9 mouse cellular contexts compared by ENCODE assay signal in genomic region chr16:77827322-77828117, GRCm38 (mm10).
DNase-seq lines count a peak whose midpoint lies in the region; ATAC-seq and TF ChIP-seq lines count a peak whose summit lies in the region.
"Had no signal": no experiment of that assay in that cellular context is flagged by ENCODE, and none has a peak within 500 bp of the region (broad histone marks: within the 10 kb centered on the region; RNA-seq: fewer than 3 reads in every experiment).

No protein-coding gene starts in this region.

- WGBS in liver, postnatal 0 days (ENCODE audit: insufficient replicate concordance): 60% methylated on average over 4 of the region's 4 CpGs
- 48% methylated on average over 4 of the region's 4 CpGs for WGBS in heart, embryonic 13.5 days

- no peak overlapping the region for H3K27ac ChIP-seq in liver, postnatal 0 days (ENCODE audit: low read depth)
- H3K27ac ChIP-seq in heart, embryonic 13.5 days (replicated peaks): peak overlapping the region; percentile 59; the same call in 1 of the 2 replicates
- H3K27ac ChIP-seq: neural tube, embryonic 12.5 days had no signal

- TF ChIP-seq EP300 in liver, postnatal 0 days (IDR thresholded peaks at IDR 0.05; ENCODE audit: low read depth): no peak

- no peak overlapping the region for H3K9ac ChIP-seq in liver, postnatal 0 days (replicated peaks)
- H3K9ac ChIP-seq in heart, embryonic 13.5 days: no peak overlapping the region
- H3K9ac ChIP-seq: neural tube, embryonic 12.5 days had no signal

- no peak overlapping the region for H3K4me3 ChIP-seq in liver, postnatal 0 days (ENCODE audit: low read depth, low read length)
- H3K4me3 ChIP-seq in heart, embryonic 13.5 days: no peak overlapping the region
- H3K4me3 ChIP-seq: neural tube, embryonic 12.5 days had no signal

- no peaks in the 10 kb centered on the region for H3K36me3 ChIP-seq in liver, postnatal 0 days (replicated peaks; ENCODE audit: insufficient read depth, low read length)
- no peaks in the 10 kb centered on the region for H3K36me3 ChIP-seq in heart, embryonic 13.5 days
- H3K36me3 ChIP-seq: neural tube, embryonic 12.5 days had no signal

- H3K4me2 ChIP-seq in liver, postnatal 0 days (ENCODE audit: low read depth, low read length): no peak overlapping the region
- no peak overlapping the region for H3K4me2 ChIP-seq in heart, embryonic 13.5 days
- H3K4me2 ChIP-seq: neural tube, embryonic 12.5 days had no signal

- no peaks in the 10 kb centered on the region for H3K4me1 ChIP-seq in liver, postnatal 0 days (ENCODE audit: insufficient read depth)
- H3K4me1 ChIP-seq in heart, embryonic 13.5 days: peaks cover 5% of the 10 kb centered on the region
- H3K4me1 ChIP-seq: neural tube, embryonic 12.5 days had no signal

- H3K9me3 ChIP-seq in liver, postnatal 0 days (ENCODE audit: low read length): no peaks in the 10 kb centered on the region
- no peaks in the 10 kb centered on the region for H3K9me3 ChIP-seq in heart, embryonic 13.5 days
- H3K9me3 ChIP-seq: neural tube, embryonic 12.5 days had no signal

- no peak for ATAC-seq in liver, postnatal 0 days
- ATAC-seq in heart, embryonic 13.5 days (ENCODE audit: extremely low read depth, insufficient number of reproducible peaks, low FRiP score, low TSS enrichment): no peak; the same call in 1 of the 2 replicates

- H3K27me3 ChIP-seq in liver, postnatal 0 days (ENCODE audit: insufficient read depth, low read length): no peaks in the 10 kb centered on the region
- H3K27me3 ChIP-seq in heart, embryonic 13.5 days (replicated peaks): no peaks in the 10 kb centered on the region
- H3K27me3 ChIP-seq: neural tube, embryonic 12.5 days had no signal

- TF ChIP-seq CTCF in liver, postnatal 0 days (IDR thresholded peaks at IDR 0.05; ENCODE audit: low read depth): no peak

- DNase-seq in cerebellum, postnatal 10 days: peak; percentile 78 to 85
- no peak for DNase-seq in cerebellum, adult 8-10 months
- peak; percentile 5 for DNase-seq in liver
- DNase-seq in liver, postnatal 0 days: no peak
- DNase-seq in lung, postnatal 10 days: peak; percentile 72
- DNase-seq in spleen, postnatal 14 days (ENCODE audit: low spot score in 2 of 2): no peak
- DNase-seq in retina, embryonic 14.5 days (ENCODE audit: low spot score): no peak

Comparison
In these comparisons a context has a peak if more than half of its experiments do, and no peak if none do; other contexts are left out.
1. DNase-seq: peak in cerebellum, postnatal 10 days (2 of 2), liver (single experiment) and lung, postnatal 10 days (single experiment); none in cerebellum, adult 8-10 months (single experiment), liver, postnatal 0 days (single experiment), spleen, postnatal 14 days (0 of 2) and retina, embryonic 14.5 days (single experiment).